In the genomic region with DNA sequence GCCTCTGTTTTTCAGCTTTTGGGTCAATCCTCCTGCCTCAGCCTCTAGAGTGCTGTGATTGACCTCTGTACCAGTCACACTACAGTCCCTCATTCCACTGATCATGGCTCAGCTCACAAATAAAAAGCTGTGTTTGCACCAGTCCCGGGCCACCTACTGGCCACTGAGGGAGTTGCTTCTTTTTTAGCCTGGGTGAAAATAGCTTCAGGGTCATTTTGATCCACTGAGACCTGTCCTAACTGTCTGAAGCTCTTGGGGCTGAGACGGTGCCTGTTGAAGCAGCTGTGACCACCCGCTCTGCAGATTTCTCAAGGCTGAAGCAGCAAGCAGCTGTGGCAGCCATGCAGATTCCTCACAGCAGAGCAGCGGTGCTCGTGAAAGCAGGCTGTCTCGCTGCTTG, we compare ENCODE assay signal across 1 mouse cellular context.
TF ChIP-seq lines count a peak whose summit lies in the region.

No protein-coding gene starts in this region.

TF ChIP-seq in MEL, 35 proteins besides CTCF, POLR2A, EP300 and RAD21 (continued from another document):
- no peak for TF ChIP-seq MAZ (IDR thresholded peaks at IDR 0.05; ENCODE audit: low read depth, low read length)
TF ChIP-seq in MEL: peak in this region for 3.
